Mouse (Mus musculus) heart, embryonic 12.5 days (tissue): ENCODE measurements around the gene Wdr27. TPM values are rescaled to one million over a fixed set of nuclear protein-coding genes. Genes with fewer than 3 reads are reported as not detected.
"Not testable (repeated sequence)": the region's sequence is repeated elsewhere in the genome, so short reads cannot be mapped to it uniquely, and the experiment has no call there.

Experiments
- ATAC-seq: fragments of 200-750 bp; cut with Nextera tagmentation; 2 replicates; pipeline ENCODE4 v1.8.0; 2017; ENCODE audit warnings: moderate TSS enrichment, moderate library complexity; ENCODE audit not compliant: insufficient number of reproducible peaks, low FRiP score
- H3K27ac ChIP-seq: fragments of 300-500 bp; sonication (generic); 2 replicates; pipeline ENCODE4 v1.5.1; 2016; ENCODE audit warnings: mild to moderate bottlenecking, moderate library complexity; ENCODE audit not compliant: poor library complexity, severe bottlenecking
- H3K27me3 ChIP-seq: fragments of 300-500 bp; sonication (generic); replicated peaks from 2 replicates; pipeline ENCODE4 v1.6.1; 2016; ENCODE audit warnings: mild to moderate bottlenecking, moderate library complexity
- H3K36me3 ChIP-seq: fragments of 300-500 bp; sonication (generic); 2 replicates; pipeline ENCODE4 v1.6.1; 2016; ENCODE audit warnings: mild to moderate bottlenecking, moderate library complexity
- H3K4me1 ChIP-seq: fragments of 300-500 bp; sonication (generic); replicated peaks from 2 replicates; pipeline ENCODE4 v1.6.1; 2016; ENCODE audit warnings: mild to moderate bottlenecking
- H3K4me2 ChIP-seq: fragments of 300-500 bp; sonication (generic); 2 replicates; pipeline ENCODE4 v1.6.1; 2016; ENCODE audit warnings: mild to moderate bottlenecking, moderate library complexity
- H3K4me3 ChIP-seq: fragments of 300-500 bp; sonication (generic); 2 replicates; pipeline ENCODE4 v1.5.1; 2016; ENCODE audit warnings: mild to moderate bottlenecking
- H3K9ac ChIP-seq: fragments of 300-500 bp; sonication (generic); 2 replicates; pipeline ENCODE4 v1.6.1; 2016; ENCODE audit warnings: mild to moderate bottlenecking, moderate library complexity
- H3K9me3 ChIP-seq: fragments of 300-500 bp; sonication (generic); replicated peaks from 2 replicates; pipeline ENCODE4 v1.6.1; 2016; ENCODE audit warnings: mild to moderate bottlenecking, moderate library complexity
- WGBS: fragments of 180-500 bp; shearing (Covaris S2); methylation state at CpG from one replicate; pipeline ENCODE4 v1.1.7; 2016; 5-methylcytosine and 5-hydroxymethylcytosine counted together
- polyA plus RNA-seq: library from polyadenylated mRNA; unstranded; fragments of >200 nt; fragmentation: Nextera tagmentation; extraction: Ambion mirVana; gene quantifications from 2 replicates; pipeline ENCODE4 v1.2.1, GENCODE M21; 2016

The Wdr27 gene
- polyA plus RNA-seq = 3.9 and 4.1 TPM in 2 replicates

- Histone ChIP-seq H3K36me3 (peaks cover 12% of the 10 kb centered on the region), H3K4me1 (peaks cover 16% of the 10 kb centered on the region), H3K4me2 (peak within 1 kb of the TSS; percentile 96), H3K27ac (peak within 1 kb of the TSS; percentile 72), H3K9ac (peak within 1 kb of the TSS; percentile 92), H3K4me3 (peak within 1 kb of the TSS; percentile 95), H3K27me3 (no peaks in the 10 kb centered on the region), H3K9me3 (no peaks in the 10 kb centered on the region)
- under 1% methylated on average over 54 of the region's 54 CpGs for WGBS
- ATAC-seq = peak; percentile 98
Observed at GRCm38 (mm10) chr17:14943009-14943728, at the start of gene Wdr27, which contains the start of gene 1600012H06Rik. TSS of gene Wdr27 (minus strand) at chr17:14943158. TSS of gene 1600012H06Rik (plus strand) at chr17:14943184.

GRCm38 (mm10) chr17:14992522-14993138, 49.7 kb upstream of the Wdr27 start:
- WGBS = no CpG with 5 or more reads among the region's 98 CpGs

GRCm38 (mm10) chr17:14990116-14990702, 47.3 kb upstream of the Wdr27 start:
- not testable (repeated sequence) for H3K27ac ChIP-seq, ATAC-seq, H3K4me2 ChIP-seq, H3K27me3 ChIP-seq, H3K4me1 ChIP-seq, H3K9me3 ChIP-seq, H3K4me3 ChIP-seq, H3K9ac ChIP-seq, H3K36me3 ChIP-seq
- WGBS = 79% methylated on average over 4 of the region's 5 CpGs

More at GRCm38 (mm10) chr17:14992522-14993138, 49.7 kb upstream of the Wdr27 start:
- not testable (repeated sequence) for H3K4me1 ChIP-seq, H3K27ac ChIP-seq, H3K9ac ChIP-seq, H3K4me2 ChIP-seq, H3K36me3 ChIP-seq, H3K9me3 ChIP-seq, H3K4me3 ChIP-seq, H3K27me3 ChIP-seq
- ATAC-seq = peak; percentile 89

- peak; percentile 99 for ATAC-seq
- H3K4me3 ChIP-seq, H3K9ac ChIP-seq, H3K4me1 ChIP-seq, H3K9me3 ChIP-seq, H3K27ac ChIP-seq, H3K36me3 ChIP-seq, H3K4me2 ChIP-seq, H3K27me3 ChIP-seq: not testable (repeated sequence)
- WGBS = no CpG with 5 or more reads among the region's 60 CpGs
Observed at GRCm38 (mm10) chr17:14978362-14979038, 35.5 kb upstream of the Wdr27 start, which contains the start of the genes 9030025P20Rik and Gm3417. TSS of gene 9030025P20Rik (plus strand) at chr17:14978468. TSS of gene Gm3417 (minus strand) at chr17:14978790.

GRCm38 (mm10) chr17:14977718-14978361, 34.9 kb upstream of the Wdr27 start:
- H3K36me3 ChIP-seq, H3K4me2 ChIP-seq, ATAC-seq, H3K9ac ChIP-seq, H3K4me3 ChIP-seq, H3K9me3 ChIP-seq, H3K4me1 ChIP-seq, H3K27ac ChIP-seq, H3K27me3 ChIP-seq: not testable (repeated sequence)
- WGBS = 2% methylated on average over 4 of the region's 7 CpGs

GRCm38 (mm10) chr17:14968373-14968913, 25.5 kb upstream of the Wdr27 start:
- H3K9ac ChIP-seq, H3K9me3 ChIP-seq, H3K4me3 ChIP-seq, H3K4me1 ChIP-seq, H3K27ac ChIP-seq, H3K4me2 ChIP-seq, H3K36me3 ChIP-seq, ATAC-seq, H3K27me3 ChIP-seq: not testable (repeated sequence)
- no CpG with 5 or more reads among the region's 6 CpGs for WGBS

GRCm38 (mm10) chr17:14961557-14962154, 18.7 kb upstream of the Wdr27 start:
- not testable (repeated sequence) for H3K9me3 ChIP-seq, H3K4me3 ChIP-seq, H3K27me3 ChIP-seq, H3K27ac ChIP-seq, H3K9ac ChIP-seq, H3K4me2 ChIP-seq, H3K36me3 ChIP-seq, H3K4me1 ChIP-seq
- WGBS = no CpG with 5 or more reads among the region's 44 CpGs
- ATAC-seq = peak; percentile 88

- WGBS = 2% methylated on average over 46 of the region's 100 CpGs
- not testable (repeated sequence) for H3K9me3 ChIP-seq, H3K27me3 ChIP-seq, H3K4me1 ChIP-seq, H3K36me3 ChIP-seq
- ATAC-seq = peak; percentile 88
- Histone ChIP-seq H3K27ac (peak within 1 kb of the TSS; percentile 78), H3K4me2 (peak within 1 kb of the TSS; percentile 95), H3K9ac (peak within 1 kb of the TSS; percentile 91), H3K4me3 (peak within 1 kb of the TSS; percentile 81)
Observed at GRCm38 (mm10) chr17:14960951-14961556, 18.1 kb upstream of the Wdr27 start, which contains the start of gene Phf10. TSS of gene Phf10 (minus strand) at chr17:14961273.

GRCm38 (mm10) chr17:14960520-14960919, 17.6 kb upstream of the Wdr27 start:
- H3K36me3 ChIP-seq = peaks cover 3% of the 10 kb centered on the region; the same call in 1 of the 2 replicates
- no peaks in the 10 kb centered on the region for H3K27me3 ChIP-seq
- ATAC-seq = peak; percentile 6
- H3K4me2 ChIP-seq = peak overlapping the region; percentile 95
- peaks cover 8% of the 10 kb centered on the region for H3K4me1 ChIP-seq
- H3K27ac ChIP-seq = peak overlapping the region; percentile 78; the same call in 1 of the 2 replicates
- no peaks in the 10 kb centered on the region for H3K9me3 ChIP-seq
- under 1% methylated on average over 21 of the region's 23 CpGs for WGBS
- H3K9ac ChIP-seq = peak overlapping the region; percentile 91
- peak overlapping the region; percentile 81 for H3K4me3 ChIP-seq

GRCm38 (mm10) chr17:14959979-14960378, 17.0 kb upstream of the Wdr27 start:
- 32% methylated on average over 3 of the region's 3 CpGs for WGBS
- ATAC-seq = no peak
- H3K4me3 ChIP-seq = peak overlapping the region; percentile 44
- H3K4me1 ChIP-seq = peaks cover 8% of the 10 kb centered on the region
- peaks cover 3% of the 10 kb centered on the region; the same call in 1 of the 2 replicates for H3K36me3 ChIP-seq
- peak overlapping the region; percentile 65 for H3K9ac ChIP-seq
- no peaks in the 10 kb centered on the region for H3K27me3 ChIP-seq
- peak overlapping the region; percentile 74 for H3K4me2 ChIP-seq
- no peaks in the 10 kb centered on the region for H3K9me3 ChIP-seq
- no peak overlapping the region for H3K27ac ChIP-seq
